8 mouse cellular contexts compared by ENCODE assay signal in the genomic region with DNA sequence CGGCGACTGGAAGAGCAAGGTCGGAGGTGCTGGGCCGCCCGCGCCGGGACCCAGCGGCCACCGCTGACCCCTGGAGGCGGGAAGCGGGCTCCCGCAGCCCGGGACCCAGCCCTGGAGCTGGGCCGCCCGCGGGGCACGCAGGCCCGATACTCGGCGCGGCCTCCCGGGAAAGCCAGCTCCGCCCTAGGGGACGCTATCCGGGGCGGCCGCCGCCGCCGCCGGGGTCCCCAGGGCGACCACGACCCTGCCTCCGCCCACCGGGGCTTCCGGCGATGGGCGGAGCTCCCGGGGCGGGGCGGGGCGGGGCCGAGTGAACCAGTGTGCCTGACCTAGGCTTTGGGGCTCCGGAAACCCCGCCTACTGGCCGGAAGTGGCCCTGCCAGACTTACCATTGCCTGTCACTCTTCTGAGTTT. TPM values are rescaled to one million over a fixed set of nuclear protein-coding genes. Genes with fewer than 3 reads are reported as not detected.
DNase-seq lines count a peak whose midpoint lies in the region.

No protein-coding gene starts in this region.

- peak overlapping the region; percentile 91 for H3K4me3 ChIP-seq in hindbrain, embryonic 10.5 days

- peaks cover 14% of the 10 kb centered on the region for H3K4me1 ChIP-seq in hindbrain, embryonic 10.5 days (replicated peaks)

- H3K9me3 ChIP-seq in hindbrain, embryonic 10.5 days, result 0 out of 2 replicates have a peak, but pooled peaks cover 5% of the 10 kb centered on the region

- under 1% methylated on average over 45 of the region's 46 CpGs for WGBS in hindbrain, embryonic 10.5 days

- H3K27me3 ChIP-seq in hindbrain, embryonic 10.5 days (ENCODE audit: insufficient read depth, poor library complexity, severe bottlenecking), result no peaks in the 10 kb centered on the region

- peaks cover 27% of the 10 kb centered on the region for H3K36me3 ChIP-seq in hindbrain, embryonic 10.5 days

- peak overlapping the region; percentile 95 for H3K27ac ChIP-seq in hindbrain, embryonic 10.5 days

- DNase-seq in R1 (ENCODE audit: low read depth, low spot score), result peak; percentile 90
- DNase-seq in cerebellum, adult 9-11 months, result peak; percentile 92
- DNase-seq in frontal cortex, adult 2 months (ENCODE audit: extremely low spot score in 1 of 2, low spot score in 1 of 2), result peak; percentile 81 to 85
- peak; percentile 93 for DNase-seq in hindbrain, embryonic 10.5 days (ENCODE audit: low spot score)
- DNase-seq in layer of hippocampus, postnatal 10 days (ENCODE audit: low spot score in 2 of 2), result peak; percentile 71 to 84
- DNase-seq in lung, postnatal 10 days, result peak; percentile 95
- peak; percentile 94 for DNase-seq in retina, embryonic 14.5 days (ENCODE audit: low spot score)
- DNase-seq in thymus, postnatal 4 days, result peak; percentile 92

RNA-seq across cellular contexts. Expression of gene Tmbim7, which starts 3.3 kb away (rescaled TPM):
- 0.08 TPM in 1 of 2 replicates, not detected in the other for polyA plus RNA-seq in frontal cortex, adult 2 months (2012; rRNA removed)
- not detected in 2 replicates for polyA plus RNA-seq in hindbrain, embryonic 10.5 days (2016; fragmentation: Nextera tagmentation; extraction: Ambion mirVana)
- total RNA-seq in layer of hippocampus, postnatal 10 days (2021), result not detected

RNA-seq across cellular contexts. Expression of gene Gatad1, which starts 9.3 kb away (rescaled TPM):
- polyA plus RNA-seq in frontal cortex, adult 2 months (2012; rRNA removed), result 87.7 and 94.5 TPM in 2 replicates
- 76.4 and 78.7 TPM in 2 replicates for polyA plus RNA-seq in hindbrain, embryonic 10.5 days (2016; fragmentation: Nextera tagmentation; extraction: Ambion mirVana)
- total RNA-seq in layer of hippocampus, postnatal 10 days (2021), result 100 to 1,000 TPM; 112 to 131 TPM

RNA-seq across cellular contexts. Expression of gene Rbm48, which starts 51.3 kb away (rescaled TPM):
- 11.7 and 12.0 TPM in 2 replicates for polyA plus RNA-seq in frontal cortex, adult 2 months (2012; rRNA removed)
- polyA plus RNA-seq in hindbrain, embryonic 10.5 days (2016; fragmentation: Nextera tagmentation; extraction: Ambion mirVana), result 11.1 and 14.3 TPM in 2 replicates
- total RNA-seq in layer of hippocampus, postnatal 10 days (2021), result 10 to 100 TPM; 11.2 to 12.7 TPM

RNA-seq across cellular contexts. Expression of gene Pex1, which starts 51.8 kb away (rescaled TPM):
- 26.5 and 28.9 TPM in 2 replicates for polyA plus RNA-seq in frontal cortex, adult 2 months (2012; rRNA removed)
- polyA plus RNA-seq in hindbrain, embryonic 10.5 days (2016; fragmentation: Nextera tagmentation; extraction: Ambion mirVana), result 16.9 and 17.2 TPM in 2 replicates
- 10 to 100 TPM; 22.9 to 27.5 TPM for total RNA-seq in layer of hippocampus, postnatal 10 days (2021)

Comparison
In these comparisons a context has a peak if more than half of its experiments do, and no peak if none do; other contexts are left out.
1. Peak in every context shown above with its lines: DNase-seq, H3K4me3 ChIP-seq and H3K27ac ChIP-seq.